Mouse (Mus musculus) kidney, postnatal 36 days (tissue): Measurements from ENCODE around the gene Pp2d1.
"Not testable (repeated sequence)": the region's sequence is repeated elsewhere in the genome, so short reads cannot be mapped to it uniquely, and the experiment has no call there.

Source experiments
- DNase-seq, 2 experiments: peaks; one replicate each; pipeline ENCODE4 v3.0.0; 2021 to 2022; ENCODE audit warnings: mixed read lengths in 2 of 2

Pp2d1 gene

GRCm38 (mm10) chr17:53539351-53539750 is at the start of gene Pp2d1:
Gene Pp2d1, minus strand, starts transcription at chr17:53539451.
- DNase-seq: not testable (repeated sequence)

- DNase-seq: no peak
These were observed 49.0 kb upstream of the Pp2d1 start for GRCm38 (mm10) chr17:53588097-53588855.

GRCm38 (mm10) chr17:53587074-53587851 is 48.0 kb upstream of the Pp2d1 start:
- DNase-seq: peak; percentile 94 to 96

- DNase-seq: no peak
These were observed 44.8 kb upstream of the Pp2d1 start for GRCm38 (mm10) chr17:53583846-53584579.

GRCm38 (mm10) chr17:53582805-53583204 is 43.6 kb upstream of the Pp2d1 start:
- DNase-seq: no peak

- DNase-seq: no peak
These were observed 42.9 kb upstream of the Pp2d1 start for GRCm38 (mm10) chr17:53582026-53582585.

- DNase-seq: no peak
These were observed 41.0 kb upstream of the Pp2d1 start for GRCm38 (mm10) chr17:53580237-53580636.

- DNase-seq: no peak
These were observed 40.4 kb upstream of the Pp2d1 start for GRCm38 (mm10) chr17:53579612-53580011.

GRCm38 (mm10) chr17:53578776-53579175 is 39.5 kb upstream of the Pp2d1 start:
- DNase-seq: peak in 1 of 2 experiments; percentile 39

GRCm38 (mm10) chr17:53578249-53578648 is 39.0 kb upstream of the Pp2d1 start:
- no peak for DNase-seq

GRCm38 (mm10) chr17:53577754-53578153 is 38.5 kb upstream of the Pp2d1 start:
- no peak for DNase-seq

GRCm38 (mm10) chr17:53577151-53577550 is 37.9 kb upstream of the Pp2d1 start:
- no peak for DNase-seq

GRCm38 (mm10) chr17:53573019-53573556 is 33.8 kb upstream of the Pp2d1 start:
- DNase-seq: peak; percentile 37 to 39

GRCm38 (mm10) chr17:53570932-53571331 is 31.7 kb upstream of the Pp2d1 start:
- DNase-seq: not testable (repeated sequence)

GRCm38 (mm10) chr17:53570361-53570875 is 31.2 kb upstream of the Pp2d1 start:
- peak in 1 of 2 experiments; percentile 31 for DNase-seq

GRCm38 (mm10) chr17:53569829-53570228 is 30.6 kb upstream of the Pp2d1 start:
- peak; percentile 89 to 90 for DNase-seq

- DNase-seq: no peak
These were observed 29.6 kb upstream of the Pp2d1 start for GRCm38 (mm10) chr17:53568734-53569386.

- DNase-seq: peak; percentile 88 to 91
These were observed 28.9 kb upstream of the Pp2d1 start for GRCm38 (mm10) chr17:53568118-53568517.

- peak; percentile 21 to 69 for DNase-seq
These were observed 28.3 kb upstream of the Pp2d1 start for GRCm38 (mm10) chr17:53567346-53568101.

GRCm38 (mm10) chr17:53566919-53567345 is 27.7 kb upstream of the Pp2d1 start:
- peak; percentile 83 for DNase-seq
